Mouse (Mus musculus): ENCODE results near the gene Kcnj11. TPM values are rescaled to one million over a fixed set of nuclear protein-coding genes. Genes with fewer than 3 reads are reported as not detected.

The Kcnj11 gene
- 10 to 100 TPM; 17.9 to 18.4 TPM for total RNA-seq (2021)
- long read RNA-seq, transcript Kcnj11-205 (1 exons, 3,142 nt): major isoform, 16 of 17 reads
- long read RNA-seq, partial matches to known transcripts: 0 of 17 reads
- long read RNA-seq, other reads (novel, unspliced or antisense): 0 of 17 reads

GRCm38 (mm10) chr7:46100563-46100962 lies at the start of gene Kcnj11:
TSS of gene Kcnj11 (minus strand) at chr7:46100764.
- peak; percentile 86 to 90 for DNase-seq (ENCODE audit: low spot score in 2 of 2)

- no peak for DNase-seq (ENCODE audit: low spot score in 2 of 2)
These were observed 46.9 kb upstream of the Kcnj11 start for GRCm38 (mm10) chr7:46147417-46147816.

- no peak for DNase-seq (ENCODE audit: low spot score in 2 of 2)
These were observed 46.2 kb upstream of the Kcnj11 start for GRCm38 (mm10) chr7:46146675-46147308.

- DNase-seq (ENCODE audit: low spot score in 2 of 2): no peak
These were observed 43.5 kb upstream of the Kcnj11 start for GRCm38 (mm10) chr7:46144061-46144460.

DNA sequence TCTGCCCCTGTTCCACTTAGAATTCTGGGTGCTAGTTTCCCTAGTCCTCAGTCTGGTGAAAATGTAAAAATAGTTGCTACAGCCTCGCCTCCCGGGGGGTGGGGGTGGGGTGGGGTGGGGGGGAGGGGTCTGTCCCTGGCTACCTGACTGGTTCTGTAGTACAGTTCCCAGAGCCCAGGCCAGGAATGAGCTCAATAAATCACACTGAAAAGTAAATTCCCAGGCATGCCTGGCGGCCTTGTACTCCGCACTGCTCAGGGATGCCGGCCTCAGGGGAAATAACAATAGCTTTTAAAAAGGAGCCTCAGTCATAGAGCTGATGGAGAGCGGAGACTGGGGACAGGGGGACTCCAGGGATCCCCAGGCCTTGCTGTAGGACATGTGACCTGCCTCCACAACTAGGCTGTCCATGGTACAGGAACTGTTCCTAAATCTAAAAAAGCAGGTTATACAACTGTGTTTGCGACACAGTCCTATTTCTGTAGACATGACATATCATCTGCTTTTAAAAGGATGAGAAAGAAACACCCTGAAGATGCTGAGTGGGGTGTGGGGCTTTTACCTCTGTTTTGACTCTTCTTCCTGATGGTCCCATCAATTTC lies 37.9 kb upstream of the Kcnj11 start:
- DNase-seq (ENCODE audit: low spot score in 2 of 2): no peak

DNA sequence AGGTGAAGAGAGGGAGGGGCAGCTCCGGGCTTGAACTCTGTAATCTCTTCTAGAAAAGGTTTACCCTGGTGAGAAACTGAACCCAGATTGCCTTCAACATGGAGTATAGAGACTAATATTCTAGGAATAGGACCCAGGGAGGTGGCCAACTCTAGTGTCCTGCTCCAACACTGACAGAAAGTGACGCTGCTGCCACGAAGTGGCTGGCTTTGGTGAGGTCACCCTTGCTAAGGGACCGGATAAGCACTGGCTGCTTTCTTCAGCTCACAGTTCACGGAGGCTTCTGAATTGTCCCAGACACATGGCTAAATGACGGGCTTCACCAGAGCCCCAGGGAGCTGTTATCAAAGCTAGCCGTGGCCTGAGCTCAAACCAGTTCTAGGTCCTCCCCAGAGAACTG lies 33.3 kb upstream of the Kcnj11 start:
- DNase-seq (ENCODE audit: low spot score in 2 of 2): no peak

- DNase-seq (ENCODE audit: low spot score in 2 of 2): no peak
These were observed 31.7 kb upstream of the Kcnj11 start for GRCm38 (mm10) chr7:46132229-46132628.

DNA sequence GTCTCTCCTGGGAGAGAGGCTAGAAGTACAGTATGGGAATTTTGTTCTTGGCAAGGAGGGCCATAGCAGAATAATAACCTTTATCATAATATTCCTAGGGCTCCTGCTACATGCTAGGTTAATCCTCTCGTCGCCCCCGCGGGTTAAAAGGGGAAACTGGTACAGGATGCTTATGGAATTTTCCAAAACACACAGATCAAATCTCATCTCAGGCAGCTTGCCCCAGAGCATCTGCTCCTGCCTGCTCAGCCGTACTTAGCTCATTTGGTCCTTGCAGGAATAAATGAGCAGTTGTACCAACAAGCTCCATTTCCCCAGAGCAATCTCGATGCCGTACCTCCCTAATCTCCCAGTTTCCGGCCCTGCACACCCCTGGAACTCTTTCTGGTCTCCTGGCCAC lies 31.2 kb upstream of the Kcnj11 start:
- DNase-seq (ENCODE audit: low spot score in 2 of 2): peak in 1 of 2 experiments; percentile 33

DNA sequence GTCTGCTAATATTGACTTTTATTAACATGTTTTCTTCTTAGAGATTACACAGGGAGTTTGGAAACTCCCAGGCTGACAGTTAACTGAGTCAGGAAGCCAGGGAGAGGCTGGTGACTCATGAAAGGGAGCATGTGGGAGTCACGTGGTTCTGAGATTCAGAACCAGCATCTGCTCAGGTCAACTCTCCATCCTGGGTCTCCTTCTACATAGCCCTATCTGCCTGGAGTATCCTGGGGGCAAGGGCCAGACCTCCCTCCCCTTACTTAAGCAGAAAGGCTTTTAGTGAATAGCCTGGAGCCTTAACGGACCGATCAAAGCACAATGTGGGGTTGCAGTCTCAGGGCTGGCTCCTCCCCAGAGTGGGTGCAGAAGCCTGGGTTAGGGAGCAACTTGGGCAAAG lies 30.7 kb upstream of the Kcnj11 start:
- no peak for DNase-seq (ENCODE audit: low spot score in 2 of 2)

DNA sequence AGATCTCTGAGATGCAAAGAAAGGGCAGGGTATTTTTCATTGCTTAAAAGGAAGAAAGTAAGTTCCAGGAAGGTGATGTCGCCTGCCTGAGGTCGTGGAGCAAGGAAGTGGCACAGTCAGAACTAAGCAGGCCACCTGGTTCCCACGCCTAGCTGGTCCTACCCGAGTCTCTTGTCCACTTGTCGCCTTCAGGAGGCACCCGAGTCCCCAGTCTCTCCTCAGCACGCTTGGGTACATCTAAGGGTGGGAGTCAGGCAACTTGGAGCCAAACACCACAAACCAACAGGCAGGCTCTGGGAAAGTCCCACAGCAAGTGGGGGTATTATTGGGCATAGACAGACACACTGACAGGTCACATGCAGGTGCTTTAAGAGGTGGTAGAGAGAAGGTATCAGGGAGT lies 30.2 kb upstream of the Kcnj11 start:
- no peak for DNase-seq (ENCODE audit: low spot score in 2 of 2)

DNA sequence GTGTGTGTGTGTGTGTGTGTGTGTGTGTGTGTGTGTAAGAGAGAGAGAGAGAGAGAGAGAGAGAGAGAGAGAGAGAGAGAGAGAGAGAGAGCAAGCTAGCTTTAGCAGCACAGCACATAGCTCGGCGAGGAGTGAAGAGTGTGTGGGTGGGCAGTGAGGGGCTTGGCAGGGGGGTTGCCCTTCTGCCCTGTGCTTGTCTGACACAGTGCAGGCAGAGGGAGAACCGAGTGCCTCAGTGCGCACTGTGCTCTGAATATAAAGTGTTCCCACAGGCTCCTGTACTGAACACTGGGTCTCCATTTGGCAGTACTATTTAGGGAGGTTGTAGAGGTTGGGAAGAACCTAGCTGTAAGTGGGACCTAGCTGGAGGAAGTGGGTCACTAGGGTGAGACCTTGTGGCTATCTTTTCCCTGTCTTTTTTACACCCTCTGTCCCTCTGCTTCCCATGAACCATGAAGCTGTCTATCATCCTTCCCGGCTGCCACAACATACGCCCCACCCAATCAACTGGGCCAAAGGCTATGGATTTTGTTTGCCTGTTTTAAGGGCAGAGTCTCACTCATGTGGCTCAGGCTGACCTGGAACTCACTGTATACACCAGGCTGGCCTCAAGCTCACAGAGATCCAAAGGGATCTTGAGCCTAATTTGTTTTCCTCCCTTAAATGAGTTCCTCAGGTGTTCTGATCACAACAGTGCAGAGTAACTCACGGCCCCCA lies 29.1 kb upstream of the Kcnj11 start:
- DNase-seq (ENCODE audit: low spot score in 2 of 2): no peak

- DNase-seq (ENCODE audit: low spot score in 2 of 2): no peak
These were observed 27.6 kb upstream of the Kcnj11 start for GRCm38 (mm10) chr7:46128196-46128595.

GRCm38 (mm10) chr7:46125340-46125739 lies 24.8 kb upstream of the Kcnj11 start:
- DNase-seq (ENCODE audit: low spot score in 2 of 2): no peak

- no peak for DNase-seq (ENCODE audit: low spot score in 2 of 2)
These were observed 23.9 kb upstream of the Kcnj11 start for GRCm38 (mm10) chr7:46124460-46124859.

- DNase-seq (ENCODE audit: low spot score in 2 of 2): no peak
These were observed 22.4 kb upstream of the Kcnj11 start for GRCm38 (mm10) chr7:46122964-46123363.

- no peak for DNase-seq (ENCODE audit: low spot score in 2 of 2)
These were observed 16.5 kb upstream of the Kcnj11 start for GRCm38 (mm10) chr7:46117035-46117434.

DNA sequence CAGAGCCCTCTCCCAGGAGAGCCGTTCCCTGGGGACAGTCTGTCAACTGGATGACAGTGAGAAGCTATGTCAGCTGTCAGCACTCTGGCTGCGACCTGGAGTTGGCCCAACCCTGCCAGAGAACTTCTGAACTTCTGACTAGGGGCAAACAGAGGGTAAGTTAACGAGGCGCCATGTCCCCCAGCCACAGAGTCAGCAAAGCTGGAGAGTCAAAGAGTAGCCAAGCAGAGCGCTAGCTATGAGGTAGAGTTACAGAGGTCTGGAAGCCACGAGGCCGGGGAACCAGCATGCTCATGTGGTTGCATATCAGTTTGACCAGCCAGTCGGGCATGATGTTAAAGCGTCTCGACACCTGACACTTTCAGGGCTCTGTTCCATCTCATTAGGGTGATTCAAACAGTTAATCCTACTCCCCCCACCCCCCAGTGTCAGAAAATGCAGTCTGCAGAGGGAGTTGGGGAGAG lies 15.6 kb upstream of the Kcnj11 start:
- no peak for DNase-seq (ENCODE audit: low spot score in 2 of 2)

- no peak for DNase-seq (ENCODE audit: low spot score in 2 of 2)
These were observed 12.9 kb upstream of the Kcnj11 start for GRCm38 (mm10) chr7:46113435-46113834.

- DNase-seq (ENCODE audit: low spot score in 2 of 2): no peak
These were observed 11.4 kb upstream of the Kcnj11 start for GRCm38 (mm10) chr7:46111938-46112337.

- no peak for DNase-seq (ENCODE audit: low spot score in 2 of 2)
These were observed 10.8 kb upstream of the Kcnj11 start for GRCm38 (mm10) chr7:46111212-46111817.

GRCm38 (mm10) chr7:46110079-46110478 lies 9.5 kb upstream of the Kcnj11 start:
- DNase-seq (ENCODE audit: low spot score in 2 of 2): no peak

- DNase-seq (ENCODE audit: low spot score in 2 of 2): no peak
These were observed 4.9 kb upstream of the Kcnj11 start for GRCm38 (mm10) chr7:46105484-46105883.

All from layer of hippocampus, postnatal 10 days (tissue).